Mouse (Mus musculus) MEL (cell line): Measurements from ENCODE around the gene Tmem30c.

Source experiments
- CTCF ChIP-seq, 3 experiments: IDR thresholded peaks in 2 of 3; conservative IDR thresholded peaks in 1 of 3; 2 replicates each; pipeline ENCODE4 v1.5.1; 2011 to 2012; ENCODE audit warnings: low read length in 3 of 3, low read depth in 2 of 3, mild to moderate bottlenecking in 2 of 3, improper control_type of control experiment in 1 of 3, inconsistent platforms in 1 of 3, mixed read lengths in 1 of 3, moderate library complexity in 1 of 3; ENCODE audit not compliant: control insufficient read depth in 1 of 3, insufficient read depth in 1 of 3, poor library complexity in 1 of 3, severe bottlenecking in 1 of 3
- NRF1 ChIP-seq: IDR thresholded peaks from 2 replicates; pipeline ENCODE4 v1.6.1; 2014; ENCODE audit warnings: low read depth, mild to moderate bottlenecking, inconsistent platforms, low read length, improper control_type of control experiment, moderate library complexity; ENCODE audit not compliant: poor library complexity, insufficient read depth, severe bottlenecking
- POLR2A ChIP-seq, 2 experiments: IDR thresholded peaks; 2 replicates each; pipeline ENCODE4 v1.6.1; 2011 to 2012; ENCODE audit warnings: low read length in 2 of 2, mild to moderate bottlenecking in 2 of 2, control low read depth in 1 of 2, improper control_type of control experiment in 1 of 2, low read depth in 1 of 2, moderate library complexity in 1 of 2; ENCODE audit not compliant: control insufficient read depth in 1 of 2, insufficient read depth in 1 of 2, poor library complexity in 1 of 2

DNA sequence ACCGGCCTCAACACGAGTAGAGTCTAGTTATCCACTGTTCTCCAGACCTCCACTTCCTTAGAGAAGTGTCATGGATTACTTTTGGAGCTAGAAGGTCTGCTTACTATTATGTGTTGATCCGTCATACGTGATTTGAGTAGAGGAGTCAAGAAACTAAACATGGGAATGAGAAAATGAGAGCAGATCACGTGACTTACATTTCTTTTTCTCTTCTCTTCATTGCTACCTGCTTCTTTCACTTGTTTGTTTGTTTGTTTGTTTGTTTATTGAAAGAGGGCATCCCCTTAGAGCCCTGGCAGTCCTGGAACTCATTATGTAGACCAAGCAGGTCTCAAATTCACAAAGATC, 49.8 kb downstream of the Tmem30c start:
- no peak for TF ChIP-seq NRF1
- TF ChIP-seq CTCF (IDR thresholded peaks at IDR 0.05 in 2 of 3, conservative IDR thresholded peaks at IDR 0.05 in 1 of 3; ENCODE audit: control insufficient read depth in 1 of 3, insufficient read depth in 1 of 3, low read depth in 2 of 3, low read length in 3 of 3, poor library complexity in 1 of 3, severe bottlenecking in 1 of 3), result no peak
- no peak for TF ChIP-seq POLR2A (IDR thresholded peaks at IDR 0.05; ENCODE audit: control insufficient read depth in 1 of 2, insufficient read depth in 1 of 2, low read depth in 1 of 2, low read length in 2 of 2, poor library complexity in 1 of 2)
